Mouse (Mus musculus) v-Abl transformed pro-B cells (cell line): Measurements from ENCODE around the gene Fbxo41.

Source experiments
- in situ Hi-C, 2 experiments: fragments of 400-800 bp; cut with MboI; formaldehyde crosslinking; loops; one replicate each; pipeline ENCODE4 v1.15.1; 2025; ENCODE audit not compliant: unreplicated experiment in 2 of 2

Fbxo41 gene

DNA sequence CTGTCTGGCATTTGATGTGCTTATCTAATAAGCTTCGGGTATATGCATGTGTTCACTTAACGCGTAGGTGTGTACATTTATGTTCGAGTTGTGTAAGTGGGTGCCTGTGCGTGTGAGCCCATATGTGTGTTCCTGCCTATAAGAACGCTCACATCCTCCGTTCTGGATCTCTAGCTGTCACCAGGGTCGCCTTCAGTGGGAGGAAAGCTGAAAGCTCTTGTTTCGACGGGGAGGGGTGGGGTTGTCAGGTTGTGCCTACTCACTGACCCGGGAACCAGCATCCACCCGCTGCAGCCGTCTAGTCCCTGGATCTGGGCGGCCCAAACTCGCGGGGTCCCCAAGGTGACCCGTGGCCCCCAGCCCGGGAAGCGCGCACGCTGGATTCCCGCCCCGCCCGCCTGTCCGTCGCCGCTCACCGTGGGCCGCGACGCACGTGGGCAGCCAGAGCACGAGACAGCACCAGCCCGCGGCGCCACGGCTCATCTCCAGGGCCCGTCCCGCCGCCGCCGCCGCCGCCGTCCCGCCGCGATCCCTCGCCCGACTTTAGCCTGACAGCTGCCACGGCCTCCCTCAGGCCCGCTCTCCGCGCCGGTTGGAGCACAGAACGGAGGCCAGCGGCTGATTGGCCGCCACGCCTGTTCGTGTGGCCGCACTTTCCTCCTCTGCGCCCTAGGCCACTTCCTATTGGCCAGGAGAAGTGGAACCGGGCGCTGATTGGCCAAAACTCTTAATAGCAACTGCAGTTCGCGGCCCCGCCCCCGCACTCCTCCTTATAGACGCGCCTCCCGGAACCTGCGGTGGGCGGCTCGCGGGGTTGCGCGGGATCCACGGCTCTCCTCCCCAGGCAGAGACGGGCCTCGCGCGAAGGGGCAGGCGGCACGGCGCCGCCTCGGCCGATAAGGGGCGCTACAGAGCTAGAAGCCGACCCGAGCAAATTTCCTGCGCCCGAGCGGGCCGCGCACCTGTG is 51.8 kb downstream of the Fbxo41 start, which contains the start of gene Cct7:
Cct7 (plus strand) TSS at position 818 of the 967 bp plus-strand sequence.
- in situ Hi-C loops, result loop anchor here (5.0 to 25.0 kb wide), 2 partner anchors 461 to 466 kb away; partner anchors contain the start of genes Nat8f1 (in 2 of the 2), Nat8f4 (in 1 of the 2) and Tprkb (in 1 of the 2)

DNA sequence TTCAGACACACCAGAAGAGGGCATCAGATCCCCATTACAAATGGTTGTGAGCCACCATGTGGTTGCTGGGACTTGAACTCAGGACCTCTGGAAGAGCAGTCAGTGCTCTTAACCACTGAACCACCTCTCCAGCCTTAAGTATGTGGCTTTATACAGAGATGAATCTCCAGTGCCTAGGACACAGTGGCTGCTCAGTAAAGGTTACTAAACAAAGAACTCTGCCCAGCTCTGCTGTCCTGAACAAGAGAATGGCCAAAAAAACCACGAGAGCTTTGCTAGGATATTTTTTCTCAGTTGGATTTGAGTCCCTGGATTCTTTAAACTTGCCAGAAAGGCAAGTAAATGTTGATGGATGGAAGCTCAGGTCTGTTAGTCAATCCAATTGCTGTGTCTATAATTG is 52.7 kb downstream of the Fbxo41 start:
- in situ Hi-C loops, result loop anchor here (5.0 to 25.0 kb wide), 2 partner anchors 462 to 467 kb away; partner anchors contain the start of genes Nat8f1 (in 2 of the 2), Nat8f4 (in 1 of the 2) and Tprkb (in 1 of the 2)

GRCm38 (mm10) chr6:85447351-85447750 is 55.4 kb downstream of the Fbxo41 start:
- in situ Hi-C loops, result loop anchor here in 1 of 2 experiments (25.0 kb wide), 1 partner anchor 915 kb away; the partner anchor contains the start of genes Fam136a and Snrpg

DNA sequence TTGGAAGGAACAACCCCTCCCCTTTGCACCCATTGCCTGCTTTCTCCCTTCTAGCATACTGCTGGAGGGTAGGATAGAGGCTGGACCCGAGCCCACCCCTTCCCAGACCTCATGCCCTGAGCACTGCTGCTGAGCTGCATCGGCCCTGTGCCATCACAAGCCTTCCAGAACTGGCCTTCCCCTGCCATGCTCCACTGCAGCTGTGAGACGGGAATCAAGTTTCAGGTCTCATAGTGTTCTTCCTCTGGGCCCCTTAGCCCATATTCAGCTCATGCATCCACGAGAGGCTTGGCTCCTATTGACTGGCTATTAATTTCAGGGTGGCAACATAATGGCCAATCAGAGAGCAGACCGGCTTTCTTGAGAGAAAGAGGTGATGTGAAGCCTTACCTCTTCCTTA is 57.5 kb downstream of the Fbxo41 start:
- in situ Hi-C loops, result loop anchor here in 1 of 2 experiments (25.0 kb wide), 1 partner anchor 917 kb away; the partner anchor contains the start of genes Fam136a and Snrpg

GRCm38 (mm10) chr6:85444266-85444965 is 58.4 kb downstream of the Fbxo41 start:
- in situ Hi-C loops, result loop anchor here in 1 of 2 experiments (25.0 kb wide), 1 partner anchor 918 kb away; the partner anchor contains the start of genes Fam136a and Snrpg

- in situ Hi-C loops, result loop anchor here in 1 of 2 experiments (25.0 kb wide), 1 partner anchor 919 kb away; the partner anchor contains the start of genes Fam136a and Snrpg
Observed at GRCm38 (mm10) chr6:85443488-85444233, 59.1 kb downstream of the Fbxo41 start.

DNA sequence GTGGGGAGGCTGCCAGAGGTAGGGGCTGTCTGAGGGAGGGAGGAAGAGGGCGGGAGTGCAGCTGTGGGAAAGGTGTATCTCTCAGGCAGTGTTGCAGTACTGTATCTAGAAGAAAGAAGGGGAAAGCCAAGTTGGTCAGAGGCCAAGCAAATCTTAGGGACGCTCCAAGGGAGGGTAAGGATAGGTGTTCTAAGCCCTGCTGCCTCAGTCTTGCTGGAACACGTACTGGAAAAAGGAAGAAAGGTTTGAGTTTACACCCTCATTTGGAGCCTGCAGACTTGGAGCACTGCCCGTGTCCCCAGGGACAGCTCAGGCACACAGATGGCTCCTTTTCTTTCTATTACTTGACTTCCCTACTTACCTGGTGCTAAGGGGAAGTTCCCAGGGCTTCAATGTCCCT is 61.7 kb downstream of the Fbxo41 start:
- in situ Hi-C loops, result loop anchor here in 1 of 2 experiments (25.0 kb wide), 1 partner anchor 921 kb away; the partner anchor contains the start of genes Fam136a and Snrpg

DNA sequence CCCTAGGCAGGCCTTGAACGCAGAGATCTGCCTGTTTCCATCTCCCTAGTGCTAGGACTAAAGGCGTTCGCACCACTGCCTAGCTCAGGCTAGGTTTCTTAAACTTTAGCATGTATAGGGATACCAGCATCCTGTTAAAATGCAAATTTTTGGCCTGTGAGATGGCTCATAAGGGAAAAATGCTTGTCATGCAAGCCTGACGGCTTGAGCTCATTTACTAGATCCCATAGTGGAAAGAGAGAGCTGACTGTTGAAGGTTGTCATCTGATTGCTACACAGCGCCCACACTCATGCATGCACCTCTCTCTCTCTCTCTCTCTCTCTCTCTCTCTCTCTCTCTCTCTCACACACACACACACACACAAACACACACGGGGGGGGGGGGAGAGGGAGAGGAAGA is 66.2 kb downstream of the Fbxo41 start:
- in situ Hi-C loops, result loop anchor here in 1 of 2 experiments (25.0 kb wide), 1 partner anchor 926 kb away; the partner anchor contains the start of genes Fam136a and Snrpg

GRCm38 (mm10) chr6:85436204-85436603 is 66.6 kb downstream of the Fbxo41 start:
- in situ Hi-C loops, result loop anchor here in 1 of 2 experiments (25.0 kb wide), 1 partner anchor 926 kb away; the partner anchor contains the start of genes Fam136a and Snrpg

- in situ Hi-C loops, result loop anchor here in 1 of 2 experiments (25.0 kb wide), 1 partner anchor 928 kb away; the partner anchor contains the start of genes Fam136a and Snrpg
Observed at GRCm38 (mm10) chr6:85433865-85434264, 68.9 kb downstream of the Fbxo41 start.

GRCm38 (mm10) chr6:85431842-85432431 is 70.9 kb downstream of the Fbxo41 start, which contains the start of gene Smyd5:
TSS of gene Smyd5 (plus strand) at chr6:85431989.
- in situ Hi-C loops, result loop anchor here in 1 of 2 experiments (25.0 kb wide), 1 partner anchor 930 kb away; the partner anchor contains the start of genes Fam136a and Snrpg

DNA sequence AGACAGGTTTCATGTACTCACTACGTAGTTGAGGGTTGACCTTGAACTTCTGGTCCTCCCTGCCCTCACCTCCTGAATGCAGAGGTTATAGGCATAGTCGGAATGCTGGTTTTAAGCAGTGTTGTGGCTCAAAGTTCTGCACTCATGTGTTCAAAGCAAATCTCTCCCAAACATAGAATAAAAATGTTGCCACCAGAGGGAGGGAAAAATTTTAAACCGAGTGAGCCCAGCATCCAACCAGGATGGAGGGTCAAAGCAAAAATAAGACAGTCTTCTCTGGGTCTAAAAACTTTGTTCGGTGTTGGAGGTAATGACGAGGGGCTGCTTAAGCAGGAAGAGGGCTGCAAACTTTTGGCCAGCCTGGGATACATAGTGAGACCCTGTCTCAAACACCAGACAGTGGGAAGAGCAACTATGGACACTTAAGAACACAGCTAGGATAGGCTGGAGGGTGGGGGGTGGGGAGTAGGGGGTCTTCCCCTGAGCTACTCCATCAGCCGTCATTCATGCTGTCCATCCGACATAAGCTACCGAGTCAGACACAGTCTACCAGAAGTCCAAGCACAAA is 71.4 kb downstream of the Fbxo41 start:
- in situ Hi-C loops, result loop anchor here in 1 of 2 experiments (25.0 kb wide), 1 partner anchor 931 kb away; the partner anchor contains the start of genes Fam136a and Snrpg

DNA sequence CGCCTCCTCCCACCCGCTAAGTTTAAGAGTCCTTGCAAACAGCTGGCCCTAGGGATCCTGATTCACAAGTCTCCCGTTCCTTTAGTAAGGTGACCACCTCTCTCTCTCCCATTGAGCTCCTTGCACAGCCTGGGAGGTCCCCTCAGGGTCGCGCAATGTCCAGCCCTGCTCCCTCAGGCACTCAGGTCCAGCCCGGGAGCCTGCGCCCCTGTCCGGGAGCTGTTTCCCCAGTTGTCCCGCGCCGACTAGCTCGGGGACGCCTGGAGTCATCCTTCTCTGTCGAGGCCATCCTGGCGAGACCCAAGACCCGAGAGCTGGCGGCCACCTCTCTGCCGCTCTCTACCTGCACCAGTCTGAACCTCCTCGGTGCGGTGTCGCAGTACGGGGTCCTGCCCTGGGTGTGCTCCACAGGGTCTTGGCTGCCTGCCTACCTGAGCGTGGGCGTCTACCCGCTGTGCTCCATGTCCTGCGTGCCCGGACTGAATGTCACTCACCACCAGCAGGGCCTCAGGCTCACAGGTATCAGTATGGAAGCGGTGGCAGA is 78.9 kb downstream of the Fbxo41 start, which contains the start of gene Noto:
Noto (plus strand) TSS at position 51 of the 544 bp plus-strand sequence.
- in situ Hi-C loops, result loop anchor here in 1 of 2 experiments (25.0 kb wide), 2 partner anchors 387 to 1337 kb away; no protein-coding TSS in a partner anchor
